Mouse (Mus musculus) forebrain, embryonic 13.5 days (tissue): ENCODE measurements at regions not wholly inside any gene's neighbourhood (a gene's known extent, or its start where the extent isn't known, plus 50 kb on each side); places are given as distances from the start of the nearest gene placed in this dataset.

Source experiments
- ATAC-seq: fragments of 200-750 bp; cut with Nextera tagmentation; 2 replicates; pipeline ENCODE4 v1.8.0; 2017
- H3K27ac ChIP-seq: fragments of 300-500 bp; sonication (generic); 2 replicates; pipeline ENCODE4 v1.5.1; 2015; ENCODE audit warnings: inconsistent platforms, mild to moderate bottlenecking, moderate library complexity
- H3K27me3 ChIP-seq: fragments of 300-500 bp; sonication (generic); 2 replicates; pipeline ENCODE4 v1.6.1; 2015; ENCODE audit warnings: mild to moderate bottlenecking, inconsistent platforms
- H3K36me3 ChIP-seq: fragments of 300-500 bp; sonication (generic); 2 replicates; pipeline ENCODE4 v1.6.1; 2015; ENCODE audit warnings: mild to moderate bottlenecking, inconsistent platforms; ENCODE audit not compliant: poor library complexity, severe bottlenecking
- H3K4me1 ChIP-seq: fragments of 300-500 bp; sonication (generic); 2 replicates; pipeline ENCODE4 v1.6.1; 2015; ENCODE audit warnings: inconsistent platforms
- H3K4me2 ChIP-seq: fragments of 300-500 bp; sonication (generic); 2 replicates; pipeline ENCODE4 v1.6.1; 2015; ENCODE audit warnings: inconsistent platforms, mild to moderate bottlenecking, moderate library complexity
- H3K4me3 ChIP-seq: fragments of 300-500 bp; sonication (generic); 2 replicates; pipeline ENCODE4 v1.5.1; 2015; ENCODE audit warnings: mild to moderate bottlenecking, inconsistent platforms
- H3K9ac ChIP-seq: fragments of 300-500 bp; sonication (generic); 2 replicates; pipeline ENCODE4 v1.6.1; 2015; ENCODE audit warnings: mild to moderate bottlenecking, inconsistent platforms
- H3K9me3 ChIP-seq: fragments of 300-500 bp; sonication (generic); replicated peaks from 2 replicates; pipeline ENCODE4 v1.6.1; 2016; ENCODE audit warnings: inconsistent platforms
- WGBS: fragments of 180-500 bp; shearing (Covaris S2); methylation state at CpG from one replicate; pipeline ENCODE4 v1.1.7; 2015; 5-methylcytosine and 5-hydroxymethylcytosine counted together

GRCm38 (mm10) chr1:95762244-95762643 lies 94.9 kb upstream of the St8sia4 start:
- H3K4me3 ChIP-seq = no peak overlapping the region
- no peak overlapping the region for H3K27ac ChIP-seq
- H3K27me3 ChIP-seq = no peaks in the 10 kb centered on the region
- no peaks in the 10 kb centered on the region for H3K9me3 ChIP-seq
- H3K4me1 ChIP-seq = no peaks in the 10 kb centered on the region
- no peaks in the 10 kb centered on the region for H3K36me3 ChIP-seq
- peak; percentile 77 for ATAC-seq
- WGBS = 3% methylated on average over 2 of the region's 2 CpGs
- no peak overlapping the region for H3K4me2 ChIP-seq
- no peak overlapping the region for H3K9ac ChIP-seq

DNA sequence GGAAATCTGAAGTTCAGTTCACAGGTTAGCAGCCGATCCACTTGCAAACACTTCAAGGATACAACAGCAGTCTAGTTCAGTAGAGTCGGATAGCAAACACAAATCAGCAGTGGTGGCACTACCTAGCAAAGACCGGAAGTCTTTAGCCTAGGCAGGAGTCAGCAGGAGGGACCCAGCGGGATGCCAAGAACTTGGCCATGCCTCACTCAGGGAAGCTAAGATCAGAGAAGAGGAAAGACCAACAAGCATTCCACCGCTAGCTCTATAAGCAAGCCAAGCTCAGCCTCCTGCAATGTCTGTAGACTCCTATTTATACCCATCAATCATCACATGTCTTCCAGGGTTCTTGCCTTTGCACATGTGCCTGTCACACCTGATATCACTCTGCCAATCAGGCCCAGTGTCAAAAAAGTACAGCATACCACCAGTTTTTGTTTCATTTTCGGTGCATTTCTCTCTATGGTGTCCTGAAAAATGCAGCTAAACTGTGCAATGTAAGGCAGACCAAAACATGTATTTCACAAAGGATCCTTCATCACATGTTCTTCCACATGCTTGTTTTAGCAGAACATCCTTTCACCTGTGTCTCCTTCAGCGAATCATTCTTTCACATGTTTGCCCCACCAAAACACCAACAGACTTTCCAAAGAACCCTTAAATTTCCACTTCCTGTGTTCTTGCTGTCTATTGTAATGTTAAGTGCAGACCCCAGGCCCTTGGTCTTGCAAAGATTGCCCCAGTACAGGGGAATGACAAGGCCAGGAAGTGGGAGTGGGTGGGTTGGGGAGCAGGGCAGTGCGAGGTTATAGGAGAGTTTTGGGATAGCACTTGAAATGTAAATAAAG lies 86.9 kb upstream of the St8sia4 start:
- 91% methylated on average over 8 of the region's 8 CpGs for WGBS
- no peak for ATAC-seq
- no peaks in the 10 kb centered on the region for H3K4me1 ChIP-seq

DNA sequence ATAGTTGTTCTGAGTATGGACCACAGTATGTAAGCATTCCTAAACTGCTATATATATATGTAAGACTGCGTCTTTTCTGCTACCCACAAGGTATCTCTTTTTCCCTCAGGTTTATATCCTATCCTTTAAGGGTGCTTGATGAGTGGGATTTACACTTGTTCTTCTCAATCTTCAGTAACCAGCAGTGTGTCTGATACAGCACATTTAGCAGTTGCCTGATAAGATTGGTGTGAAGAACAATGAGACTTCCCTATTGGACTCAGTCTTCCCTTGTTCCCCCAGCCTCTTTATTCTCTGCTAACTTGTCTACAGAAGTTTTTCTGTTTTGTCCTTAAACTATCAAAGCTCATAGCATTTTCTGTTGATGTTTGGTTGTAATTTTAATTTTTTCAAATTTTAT lies 86.1 kb upstream of the St8sia4 start:
- Histone ChIP-seq H3K4me3 (no peak overlapping the region), H3K27ac (no peak overlapping the region), H3K4me2 (no peak overlapping the region), H3K4me1 (no peaks in the 10 kb centered on the region), H3K9ac (no peak overlapping the region), H3K27me3 (no peaks in the 10 kb centered on the region), H3K9me3 (no peaks in the 10 kb centered on the region), H3K36me3 (no peaks in the 10 kb centered on the region)
- no peak for ATAC-seq
- WGBS = 88% methylated on average over 1 of the region's 1 CpGs

More for the DNA sequence above, 86.9 kb upstream of the St8sia4 start:
- H3K27ac ChIP-seq = no peak overlapping the region
- H3K9ac ChIP-seq = no peak overlapping the region
- no peaks in the 10 kb centered on the region for H3K27me3 ChIP-seq
- no peaks in the 10 kb centered on the region for H3K36me3 ChIP-seq
- no peak overlapping the region for H3K4me3 ChIP-seq
- H3K9me3 ChIP-seq = no peaks in the 10 kb centered on the region
- no peak overlapping the region for H3K4me2 ChIP-seq

GRCm38 (mm10) chr1:95748940-95749339 lies 81.6 kb upstream of the St8sia4 start:
- H3K9ac ChIP-seq = no peak overlapping the region
- H3K27me3 ChIP-seq = no peaks in the 10 kb centered on the region
- H3K4me3 ChIP-seq = no peak overlapping the region
- no peaks in the 10 kb centered on the region for H3K9me3 ChIP-seq
- no peak overlapping the region for H3K4me2 ChIP-seq
- H3K36me3 ChIP-seq = no peaks in the 10 kb centered on the region
- ATAC-seq = no peak
- no peak overlapping the region for H3K27ac ChIP-seq
- no peaks in the 10 kb centered on the region for H3K4me1 ChIP-seq
- 93% methylated on average over 1 of the region's 1 CpGs for WGBS

DNA sequence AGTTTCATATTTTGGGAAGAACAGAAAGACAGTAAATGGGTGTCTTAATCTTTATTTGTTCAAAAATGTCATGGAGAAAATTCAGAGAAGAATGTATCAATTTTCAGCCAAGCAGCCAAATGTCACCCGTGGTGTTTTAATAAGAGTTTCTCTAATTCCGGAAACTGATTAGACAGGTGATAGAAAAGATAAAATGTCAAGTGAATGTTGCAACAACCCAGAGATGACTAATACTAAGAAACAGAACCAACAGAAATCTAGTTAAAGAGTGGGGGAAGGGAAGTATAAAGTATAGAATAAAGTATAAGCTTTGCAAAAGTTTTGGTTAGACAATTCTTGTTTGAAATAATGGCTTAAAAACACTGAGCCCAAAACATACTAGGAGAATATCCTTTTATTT lies 79.9 kb upstream of the St8sia4 start:
- no peak for ATAC-seq
- Histone ChIP-seq H3K27ac (no peak overlapping the region), H3K9ac (no peak overlapping the region), H3K36me3 (no peaks in the 10 kb centered on the region), H3K27me3 (no peaks in the 10 kb centered on the region), H3K4me1 (no peaks in the 10 kb centered on the region), H3K4me2 (no peak overlapping the region), H3K9me3 (no peaks in the 10 kb centered on the region), H3K4me3 (no peak overlapping the region)
- WGBS = 91% methylated on average over 2 of the region's 2 CpGs

GRCm38 (mm10) chr1:95744446-95744845 lies 77.1 kb upstream of the St8sia4 start:
- Histone ChIP-seq H3K4me2 (no peak overlapping the region), H3K4me1 (no peaks in the 10 kb centered on the region), H3K9ac (no peak overlapping the region), H3K4me3 (no peak overlapping the region), H3K27ac (no peak overlapping the region), H3K36me3 (no peaks in the 10 kb centered on the region), H3K9me3 (no peaks in the 10 kb centered on the region), H3K27me3 (no peaks in the 10 kb centered on the region)
- ATAC-seq = no peak
- 68% methylated on average over 2 of the region's 2 CpGs for WGBS

DNA sequence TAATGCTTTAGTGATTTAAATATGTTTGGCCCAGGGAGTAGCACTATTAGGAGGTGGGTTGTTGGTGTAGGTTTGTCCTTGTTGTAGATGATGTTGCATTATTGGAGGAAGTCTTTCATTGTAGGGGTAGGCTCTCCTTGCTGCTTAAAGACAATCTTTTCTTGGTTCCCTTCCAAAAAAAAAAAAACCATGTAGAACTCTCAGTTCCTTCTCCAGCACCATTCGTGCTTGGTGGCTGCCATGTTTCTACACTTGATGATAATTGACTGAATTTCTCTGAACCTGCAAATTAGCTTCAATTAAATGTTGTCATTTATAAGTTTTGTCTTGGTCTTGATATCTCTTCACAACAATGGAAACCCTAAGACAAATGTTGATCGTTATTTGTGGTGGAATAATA lies 76.0 kb upstream of the St8sia4 start:
- 87% methylated on average over 2 of the region's 2 CpGs for WGBS
- ATAC-seq = no peak
- Histone ChIP-seq H3K4me2 (no peak overlapping the region), H3K36me3 (no peaks in the 10 kb centered on the region), H3K27ac (no peak overlapping the region), H3K9me3 (no peaks in the 10 kb centered on the region), H3K4me1 (no peaks in the 10 kb centered on the region), H3K4me3 (no peak overlapping the region), H3K27me3 (no peaks in the 10 kb centered on the region), H3K9ac (no peak overlapping the region)

GRCm38 (mm10) chr1:95719449-95719848 lies 52.1 kb upstream of the St8sia4 start:
- 78% methylated on average over 2 of the region's 2 CpGs for WGBS
- no peak overlapping the region for H3K4me3 ChIP-seq
- H3K27me3 ChIP-seq = no peaks in the 10 kb centered on the region
- no peak overlapping the region for H3K27ac ChIP-seq
- no peak for ATAC-seq
- H3K4me1 ChIP-seq = no peaks in the 10 kb centered on the region
- H3K4me2 ChIP-seq = no peak overlapping the region
- no peaks in the 10 kb centered on the region for H3K9me3 ChIP-seq
- H3K9ac ChIP-seq = no peak overlapping the region
- no peaks in the 10 kb centered on the region for H3K36me3 ChIP-seq

- ATAC-seq = no peak
- H3K4me2 ChIP-seq = no peak overlapping the region
- no peaks in the 10 kb centered on the region for H3K9me3 ChIP-seq
- H3K27ac ChIP-seq = no peak overlapping the region
- 96% methylated on average over 1 of the region's 1 CpGs for WGBS
- H3K4me1 ChIP-seq = no peaks in the 10 kb centered on the region
- no peaks in the 10 kb centered on the region for H3K27me3 ChIP-seq
- no peak overlapping the region for H3K9ac ChIP-seq
- H3K4me3 ChIP-seq = no peak overlapping the region
- H3K36me3 ChIP-seq = no peaks in the 10 kb centered on the region
Observed at GRCm38 (mm10) chr1:95718794-95719193, 51.4 kb upstream of the St8sia4 start.
